Mouse (Mus musculus) heart, adult 9 months (tissue): ENCODE results near the gene Slc31a1.

Source experiments
- DNase-seq, 2 experiments: peaks; one replicate each; pipeline ENCODE4 v3.0.0; 2022; ENCODE audit warnings: low spot score in 2 of 2

Gene Slc31a1

GRCm38 (mm10) chr4:62407730-62408582, 47.4 kb downstream of the Slc31a1 start:
- peak; percentile 31 to 66 for DNase-seq

GRCm38 (mm10) chr4:62408601-62409282, 48.2 kb downstream of the Slc31a1 start, which contains the start of the genes Cdc26 and Prpf4:
TSS of gene Cdc26 (minus strand) at chr4:62408642.
TSS of gene Prpf4 (plus strand) at chr4:62408797.
- peak; percentile 97 to 99 for DNase-seq

GRCm38 (mm10) chr4:62409615-62410014, 49.1 kb downstream of the Slc31a1 start:
- DNase-seq: no peak

DNA sequence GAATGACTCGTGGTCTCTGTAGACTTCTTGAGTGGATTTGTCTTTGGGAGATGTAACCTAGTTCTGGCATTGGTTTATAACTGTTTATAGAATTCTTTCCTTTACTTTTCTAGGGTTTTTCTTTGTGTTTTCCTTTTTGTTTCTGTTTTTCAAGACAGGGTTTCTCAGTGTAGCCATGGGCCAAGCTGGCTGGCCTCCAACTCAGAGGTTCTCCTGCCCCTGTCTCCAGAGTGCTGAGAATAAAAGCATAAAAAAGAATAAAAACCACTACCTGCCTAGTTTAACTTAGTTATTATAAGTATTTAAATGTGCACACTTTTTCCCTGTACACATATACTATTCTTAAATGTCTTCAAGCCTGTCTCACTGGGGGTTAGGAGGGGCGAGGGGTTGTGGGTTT, 49.8 kb downstream of the Slc31a1 start:
- no peak for DNase-seq

DNA sequence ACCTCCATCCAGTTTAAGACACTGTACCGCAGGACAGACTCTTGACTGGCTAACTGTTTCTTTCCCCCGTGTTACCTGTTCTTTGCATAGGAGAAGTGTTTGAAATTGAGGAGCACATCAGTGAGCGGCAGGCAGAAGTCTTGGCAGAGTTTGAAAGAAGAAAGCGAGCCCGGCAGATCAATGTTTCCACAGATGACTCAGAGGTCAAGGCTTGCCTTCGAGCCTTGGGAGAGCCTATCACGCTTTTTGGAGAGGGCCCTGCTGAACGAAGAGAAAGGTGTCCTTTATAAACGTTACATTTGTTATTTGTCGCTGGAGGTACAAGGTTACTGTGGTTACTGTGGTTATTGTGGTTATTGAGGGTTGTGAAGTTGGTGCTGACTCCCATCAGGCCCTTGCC, 51.1 kb downstream of the Slc31a1 start:
- no peak for DNase-seq

GRCm38 (mm10) chr4:62418448-62418847, 57.9 kb downstream of the Slc31a1 start:
- DNase-seq: no peak

- no peak for DNase-seq
Observed at GRCm38 (mm10) chr4:62419091-62419490, 58.6 kb downstream of the Slc31a1 start.

- DNase-seq: no peak
Observed at GRCm38 (mm10) chr4:62425891-62426290, 65.4 kb downstream of the Slc31a1 start.

DNA sequence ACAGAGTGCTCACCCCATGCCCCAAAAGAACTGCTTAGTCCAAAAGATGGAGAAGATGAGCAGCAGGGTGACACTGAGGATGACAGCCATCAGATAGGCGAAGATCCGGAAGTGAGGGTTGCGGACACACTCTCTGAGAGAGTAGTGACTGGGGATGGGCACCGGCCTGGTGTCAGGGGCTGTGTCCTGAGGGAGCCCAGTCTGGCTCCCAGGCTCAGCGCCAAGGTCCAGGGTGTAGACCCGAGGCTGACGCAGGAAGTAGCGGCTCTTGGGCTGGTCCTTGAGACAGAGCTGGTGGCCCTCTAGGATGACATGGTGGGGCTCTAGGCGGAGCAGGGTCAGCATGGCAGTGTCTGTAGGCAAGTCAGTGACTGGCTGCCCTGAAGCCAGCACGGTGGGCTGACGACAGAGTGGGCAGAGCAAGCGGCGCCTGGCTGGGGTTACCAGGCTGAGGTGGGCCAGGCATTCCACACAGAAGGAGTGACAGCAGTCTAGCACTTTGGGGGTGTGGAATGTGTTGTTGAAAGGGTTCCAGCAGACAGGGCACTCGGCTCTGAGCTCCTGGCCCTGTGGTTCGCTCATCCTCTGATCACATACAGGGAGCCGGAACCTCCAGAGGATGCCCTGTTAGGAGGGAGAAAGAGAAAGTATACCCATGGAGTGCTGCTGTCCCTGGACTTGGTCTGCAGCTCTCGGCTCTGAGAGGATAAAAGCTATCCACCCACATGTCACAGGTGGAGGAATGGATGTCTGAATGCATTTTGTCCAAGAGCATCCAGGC, 67.6 kb downstream of the Slc31a1 start:
- no peak for DNase-seq

GRCm38 (mm10) chr4:62429616-62430015, 69.1 kb downstream of the Slc31a1 start:
- no peak for DNase-seq

GRCm38 (mm10) chr4:62430678-62431077, 70.2 kb downstream of the Slc31a1 start:
- DNase-seq: no peak

DNA sequence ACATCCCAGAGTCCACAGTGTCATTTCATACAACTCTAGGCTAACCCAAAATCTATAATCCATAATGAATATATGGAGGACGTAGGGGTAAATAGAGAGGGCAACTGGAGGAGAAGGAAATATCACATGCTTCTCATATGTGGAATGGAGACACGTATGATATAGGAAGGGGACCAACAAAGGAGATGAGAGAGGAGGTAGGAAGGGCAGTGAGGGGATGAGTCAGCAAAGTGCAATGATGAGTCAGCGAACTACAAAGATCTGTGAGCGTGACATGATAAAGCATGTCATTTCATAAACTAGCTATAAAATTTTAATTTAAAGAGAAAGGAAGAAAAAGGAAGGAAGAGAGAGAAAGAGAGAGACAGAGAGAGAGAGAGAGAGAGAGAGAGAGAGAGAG, 71.0 kb downstream of the Slc31a1 start:
- DNase-seq: no peak

DNA sequence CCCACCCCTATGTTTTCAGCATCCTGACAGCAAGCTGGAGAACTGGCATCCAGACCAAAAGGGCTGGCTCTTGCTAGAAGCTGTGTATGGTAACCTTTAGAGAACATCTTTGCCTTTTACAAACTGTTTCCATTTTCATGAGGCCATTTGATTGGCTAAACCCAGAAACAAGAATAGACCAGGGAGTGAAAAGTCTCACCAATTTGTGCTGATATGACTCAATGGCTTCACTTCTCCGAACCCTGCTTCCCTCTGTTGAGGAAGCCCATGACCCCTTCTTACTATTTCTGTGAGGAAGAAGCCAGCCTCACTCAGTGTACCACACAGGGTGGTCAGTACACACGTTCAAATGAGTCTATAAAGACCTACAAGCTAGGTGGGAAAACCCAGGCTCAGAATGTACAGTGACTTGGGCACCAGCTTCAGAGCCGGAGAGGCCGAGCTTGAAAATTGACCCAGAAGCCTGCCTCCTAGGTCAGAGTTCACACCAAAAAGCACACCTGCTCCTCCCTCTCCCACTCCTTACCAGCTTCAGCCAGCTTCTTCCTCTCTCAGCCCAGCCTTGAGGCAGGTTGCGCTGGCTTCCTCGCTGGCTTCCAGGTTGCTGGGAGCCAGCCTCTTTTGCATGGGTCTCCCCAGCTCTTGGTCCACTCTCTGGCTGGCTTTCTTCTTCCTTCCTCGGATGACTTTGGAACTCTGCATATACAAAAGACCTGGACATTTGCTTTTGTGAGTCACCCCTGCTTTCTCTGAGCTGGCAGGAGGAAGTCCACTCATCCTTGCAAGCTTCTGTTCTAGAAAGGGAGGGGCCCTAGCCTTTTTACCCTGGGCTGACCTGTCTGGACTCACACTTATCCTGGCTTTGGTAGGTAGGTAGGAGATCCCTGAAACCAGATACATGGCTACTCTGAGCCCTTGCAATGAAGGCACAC, 73.7 kb downstream of the Slc31a1 start:
- no peak for DNase-seq

DNA sequence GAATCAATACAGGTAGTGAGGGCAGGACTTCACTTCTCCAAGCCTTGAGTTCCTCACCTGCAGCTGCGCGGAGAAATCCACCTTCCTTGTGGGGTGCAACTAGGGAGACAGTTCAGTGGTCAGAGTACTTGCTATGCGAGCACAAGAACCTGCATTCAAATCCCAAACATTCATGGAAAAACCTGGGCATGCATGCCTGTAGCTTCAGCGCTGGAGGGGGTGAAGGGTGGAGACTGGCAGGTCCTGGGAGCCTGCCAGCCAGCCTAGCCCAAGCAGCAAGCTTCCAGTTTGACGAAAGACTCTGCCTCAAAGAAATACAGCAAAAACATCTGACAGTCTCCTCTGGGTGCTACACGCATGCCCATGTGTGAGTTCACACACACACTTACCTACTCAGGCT, 74.6 kb downstream of the Slc31a1 start, which contains the start of gene Rnf183:
Gene Rnf183, minus strand, starts transcription at position 172 of the 400 bp plus-strand sequence.
- DNase-seq: no peak

- no peak for DNase-seq
Observed at GRCm38 (mm10) chr4:62437256-62437778, 76.8 kb downstream of the Slc31a1 start.

DNA sequence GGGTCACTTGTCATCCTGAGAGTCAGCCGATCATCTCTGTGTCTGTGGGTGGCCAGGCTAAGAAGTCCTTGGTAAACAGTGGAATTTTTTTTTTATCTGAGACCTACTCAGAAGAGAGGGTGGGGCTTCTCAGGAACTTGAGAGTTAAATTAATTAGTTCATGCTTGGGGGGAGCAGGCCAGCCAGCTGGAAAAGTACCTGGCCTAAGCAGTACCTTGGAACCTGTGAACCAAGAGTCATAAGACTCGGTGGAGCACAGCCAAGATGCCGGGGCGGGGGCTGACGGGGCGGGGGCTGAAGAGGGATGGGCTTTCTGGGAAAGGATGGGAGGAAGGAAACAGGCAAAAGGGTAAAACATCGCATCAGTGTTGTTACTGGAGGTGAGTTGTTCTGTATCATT, 77.3 kb downstream of the Slc31a1 start:
- no peak for DNase-seq

GRCm38 (mm10) chr4:62439793-62440192, 79.3 kb downstream of the Slc31a1 start:
- DNase-seq: no peak

DNA sequence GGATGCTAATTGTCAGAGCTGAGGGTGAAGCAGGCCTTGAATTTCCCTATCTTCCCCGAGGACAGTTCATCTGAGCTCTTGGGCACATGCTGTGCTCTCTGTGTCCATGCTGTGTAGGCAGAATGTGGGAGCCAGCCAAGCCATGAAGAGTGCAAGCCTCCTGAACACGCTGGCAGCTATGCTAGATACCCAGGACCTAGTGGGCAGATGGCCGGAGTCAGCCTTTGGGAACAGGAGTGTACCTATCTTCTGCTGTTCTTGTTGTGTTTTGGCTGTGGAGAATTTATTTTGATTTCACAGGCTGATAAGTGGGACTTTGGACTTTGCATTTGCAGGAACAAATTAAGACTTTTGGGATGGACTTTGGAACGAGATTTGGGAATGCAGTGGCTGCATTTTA, 80.0 kb downstream of the Slc31a1 start:
- DNase-seq: no peak

DNA sequence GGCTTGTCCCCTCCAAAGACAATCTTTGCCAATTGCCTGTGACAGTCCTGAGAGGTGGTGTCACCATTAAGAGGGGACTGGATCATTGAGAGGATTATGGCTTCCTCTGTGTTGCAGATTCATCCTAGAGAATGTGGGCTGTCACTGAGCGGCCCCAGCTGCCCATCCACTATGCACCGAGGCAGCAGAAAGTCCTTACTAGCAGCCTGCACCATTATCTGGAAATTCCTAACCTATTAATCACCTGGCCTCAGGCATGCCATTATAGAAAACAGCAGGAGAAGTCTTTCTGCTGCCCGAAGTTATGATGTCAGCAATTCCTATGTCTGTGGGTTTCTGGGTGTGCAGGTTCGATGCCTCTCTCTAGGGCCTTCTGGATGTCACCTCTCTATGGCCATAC, 80.5 kb downstream of the Slc31a1 start:
- no peak for DNase-seq
